Mouse (Mus musculus) intestine, postnatal 0 days (tissue): Measurements from ENCODE around the gene Slc4a2. TPM values are rescaled to one million over a fixed set of nuclear protein-coding genes. Genes with fewer than 3 reads are reported as not detected.

Experiments used
- ATAC-seq: fragments of 200-750 bp; cut with Nextera tagmentation; 2 replicates; pipeline ENCODE4 v1.8.0; 2017; ENCODE audit warnings: mild to moderate bottlenecking, moderate TSS enrichment, moderate library complexity
- H3K27ac ChIP-seq: fragments of 300-500 bp; sonication (generic); 2 replicates; pipeline ENCODE4 v1.5.1; 2014; ENCODE audit warnings: mild to moderate bottlenecking, low read depth, low read length, moderate library complexity
- H3K27me3 ChIP-seq: fragments of 300-500 bp; sonication (generic); replicated peaks from 2 replicates; pipeline ENCODE4 v1.6.1; 2014; ENCODE audit warnings: low read length, mixed read lengths; ENCODE audit not compliant: control insufficient read depth, insufficient read depth
- H3K36me3 ChIP-seq: fragments of 300-500 bp; sonication (generic); 2 replicates; pipeline ENCODE4 v1.6.1; 2014; ENCODE audit warnings: mild to moderate bottlenecking, moderate library complexity; ENCODE audit not compliant: control insufficient read depth, insufficient read depth
- H3K4me1 ChIP-seq: fragments of 300-500 bp; sonication (generic); replicated peaks from 2 replicates; pipeline ENCODE4 v1.6.1; 2014; ENCODE audit warnings: antibody characterized with exemption, low read length, mixed read lengths; ENCODE audit not compliant: control insufficient read depth, insufficient read depth
- H3K4me2 ChIP-seq: fragments of 300-500 bp; sonication (generic); replicated peaks from 2 replicates; pipeline ENCODE4 v1.6.1; 2014; ENCODE audit warnings: low read depth, mild to moderate bottlenecking, moderate library complexity
- H3K4me3 ChIP-seq: fragments of 300-500 bp; sonication (generic); 2 replicates; pipeline ENCODE4 v1.5.1; 2014; ENCODE audit warnings: low read depth, low read length
- H3K9ac ChIP-seq: fragments of 300-500 bp; sonication (generic); 2 replicates; pipeline ENCODE4 v1.6.1; 2014; ENCODE audit warnings: mild to moderate bottlenecking, low read depth, low read length
- H3K9me3 ChIP-seq: fragments of 300-500 bp; sonication (generic); 2 replicates; pipeline ENCODE4 v1.6.1; 2016; ENCODE audit warnings: mixed run types; ENCODE audit not compliant: control insufficient read depth
- CTCF ChIP-seq: sonication (generic); IDR thresholded peaks from 2 replicates; pipeline ENCODE4 v1.5.1; 2016; ENCODE audit warnings: low read depth, mild to moderate bottlenecking, control low read depth, antibody characterized with exemption, moderate library complexity
- WGBS: fragments of 180-500 bp; shearing (Covaris S2); extraction: QIAGEN DNeasy Blood & Tissue Kit; methylation state at CpG from one replicate; pipeline ENCODE4 v1.1.7; 2014; 5-methylcytosine and 5-hydroxymethylcytosine counted together
- polyA plus RNA-seq: library from polyadenylated mRNA; unstranded; fragments of >200 nt; fragmentation: Nextera tagmentation; extraction: Ambion mirVana; gene quantifications from 2 replicates; pipeline ENCODE4 v1.2.1, GENCODE M21; 2015

The Slc4a2 gene
- polyA plus RNA-seq, 1 experiment from 2014 or later: 29.9 TPM

GRCm38 (mm10) chr5:24486738-24487137, 63.1 kb downstream of the Slc4a2 start:
- no peak for TF ChIP-seq CTCF
- WGBS: 94% methylated on average over 5 of the region's 5 CpGs
- H3K36me3 ChIP-seq: peaks cover 54% of the 10 kb centered on the region

GRCm38 (mm10) chr5:24490413-24490920, 66.8 kb downstream of the Slc4a2 start:
- WGBS: 40% methylated on average over 14 of the region's 14 CpGs

More at GRCm38 (mm10) chr5:24486738-24487137, 63.1 kb downstream of the Slc4a2 start:
- Histone ChIP-seq H3K4me3 (no peak overlapping the region), H3K27me3 (no peaks in the 10 kb centered on the region), H3K9ac (no peak overlapping the region), H3K4me2 (no peak overlapping the region), H3K4me1 (no peaks in the 10 kb centered on the region), H3K27ac (no peak overlapping the region), H3K9me3 (no peaks in the 10 kb centered on the region)
- no peak for ATAC-seq

More at GRCm38 (mm10) chr5:24490413-24490920, 66.8 kb downstream of the Slc4a2 start:
- no peak overlapping the region for H3K4me3 ChIP-seq
- TF ChIP-seq CTCF: no peak
- H3K4me2 ChIP-seq: no peak overlapping the region
- H3K27ac ChIP-seq: no peak overlapping the region
- no peaks in the 10 kb centered on the region for H3K4me1 ChIP-seq
- H3K27me3 ChIP-seq: no peaks in the 10 kb centered on the region
- no peak overlapping the region for H3K9ac ChIP-seq
- no peaks in the 10 kb centered on the region for H3K9me3 ChIP-seq
- H3K36me3 ChIP-seq: peaks cover 81% of the 10 kb centered on the region
- no peak for ATAC-seq

Other genes starting within 250 kb of the Slc4a2 start
- 3.0 and 3.1 TPM in 2 replicates for gene Kcnh2, start 72.2 kb upstream of the Slc4a2 start, polyA plus RNA-seq
- gene Nos3, start 59.0 kb upstream of the Slc4a2 start, polyA plus RNA-seq: 3.5 and 3.7 TPM in 2 replicates
- gene Atg9b, start 31.7 kb upstream of the Slc4a2 start, polyA plus RNA-seq: 0.42 and 0.61 TPM in 2 replicates
- gene Abcb8, start 30.2 kb upstream of the Slc4a2 start, polyA plus RNA-seq: 40.4 and 40.9 TPM in 2 replicates
- gene Asic3, start 10.4 kb upstream of the Slc4a2 start, polyA plus RNA-seq: 0.08 and 0.17 TPM in 2 replicates
- gene Cdk5, start 307 bp upstream of the Slc4a2 start, polyA plus RNA-seq: 28.4 and 29.9 TPM in 2 replicates
- 66.8 and 67.0 TPM in 2 replicates for gene Fastk, start 21.4 kb downstream of the Slc4a2 start, polyA plus RNA-seq
- 27.5 and 28.8 TPM in 2 replicates for gene Tmub1, start 24.0 kb downstream of the Slc4a2 start, polyA plus RNA-seq
- gene Agap3, start 28.3 kb downstream of the Slc4a2 start, polyA plus RNA-seq: 14.9 and 16.6 TPM in 2 replicates
- not detected in 2 replicates for gene Gbx1, start 103.4 kb downstream of the Slc4a2 start, polyA plus RNA-seq
- gene Asb10, start 117.1 kb downstream of the Slc4a2 start, polyA plus RNA-seq: 0.09 and 0.18 TPM in 2 replicates
- not detected in 2 replicates for gene 4931409K22Rik, start 133.0 kb downstream of the Slc4a2 start, polyA plus RNA-seq
- 40.1 and 40.5 TPM in 2 replicates for gene Abcf2, start 153.6 kb downstream of the Slc4a2 start, polyA plus RNA-seq
- gene Chpf2, start 162.9 kb downstream of the Slc4a2 start, polyA plus RNA-seq: 23.5 and 24.4 TPM in 2 replicates
- gene Smarcd3, start 200.6 kb downstream of the Slc4a2 start, polyA plus RNA-seq: 6.6 and 6.8 TPM in 2 replicates